Mouse (Mus musculus): ENCODE measurements around the gene Pcp4l1.
A peak's percentile ranks its signal among the peaks of the same experiment; 100 is the strongest.
"Not testable (repeated sequence)": the region's sequence is repeated elsewhere in the genome, so short reads cannot be mapped to it uniquely, and the experiment has no call there.

Gene Pcp4l1

DNA sequence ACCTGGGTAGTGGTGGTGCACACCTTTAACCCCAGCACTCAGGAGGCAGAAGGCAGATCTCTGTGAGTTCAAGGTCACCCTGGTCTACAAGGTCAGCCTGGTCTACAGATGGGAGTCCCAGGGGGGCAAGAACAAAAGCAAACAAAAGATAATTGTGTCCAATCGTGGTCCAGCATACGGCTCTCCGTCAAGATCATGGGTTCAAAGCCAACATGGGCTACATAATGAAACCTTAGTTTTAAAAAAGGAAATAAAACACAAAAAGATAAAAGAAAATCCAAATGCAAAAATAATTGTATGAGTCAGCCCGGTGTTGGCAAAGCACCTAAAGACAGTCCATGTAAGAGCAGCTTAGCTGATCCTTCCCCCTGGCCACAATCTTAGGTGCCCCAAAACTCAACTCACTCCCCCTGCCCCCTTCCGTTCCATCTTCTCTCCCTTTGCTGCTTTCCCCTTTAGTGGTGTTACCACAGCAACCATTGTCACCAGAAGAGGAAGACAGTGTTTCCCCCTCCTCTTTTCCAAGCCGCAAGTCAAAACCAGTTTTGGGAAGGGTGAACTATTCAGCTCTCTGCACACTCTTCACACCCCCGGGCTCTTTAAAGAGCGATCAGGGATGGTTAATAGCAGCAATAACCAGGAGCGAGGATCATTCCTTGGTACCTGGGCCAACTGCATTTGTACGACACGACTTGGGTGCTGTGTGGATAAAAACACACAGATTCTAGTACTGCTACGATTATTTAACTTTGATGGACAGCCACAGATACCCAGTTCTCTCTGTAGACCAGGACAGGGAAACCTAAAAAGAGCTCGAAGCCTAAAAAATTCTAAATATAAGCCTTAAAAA lies 8.0 kb downstream of the Pcp4l1 start:
- DNase-seq (ENCODE audit: low read depth) = peak; percentile 50

DNA sequence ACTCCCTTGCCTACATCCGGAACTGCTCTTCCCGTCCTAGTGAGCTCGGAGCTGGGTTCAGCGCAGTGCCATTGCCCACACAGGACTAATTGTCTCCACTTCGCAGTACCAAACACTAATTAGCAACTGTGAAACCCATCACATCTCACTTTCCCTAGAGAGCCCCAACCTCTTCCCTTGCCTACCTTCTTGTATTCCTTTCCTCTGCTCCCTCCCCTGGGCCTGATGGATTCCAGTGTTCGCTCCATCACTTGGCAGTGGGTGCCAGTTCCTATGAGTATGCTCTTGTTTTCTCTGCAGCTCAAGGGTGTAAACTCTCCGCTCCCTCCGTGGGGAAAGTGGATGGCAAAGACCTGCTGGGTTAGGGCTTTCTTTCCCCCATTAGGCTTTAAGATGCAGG lies 10.4 kb downstream of the Pcp4l1 start:
- DNase-seq (ENCODE audit: low read depth) = no peak

DNA sequence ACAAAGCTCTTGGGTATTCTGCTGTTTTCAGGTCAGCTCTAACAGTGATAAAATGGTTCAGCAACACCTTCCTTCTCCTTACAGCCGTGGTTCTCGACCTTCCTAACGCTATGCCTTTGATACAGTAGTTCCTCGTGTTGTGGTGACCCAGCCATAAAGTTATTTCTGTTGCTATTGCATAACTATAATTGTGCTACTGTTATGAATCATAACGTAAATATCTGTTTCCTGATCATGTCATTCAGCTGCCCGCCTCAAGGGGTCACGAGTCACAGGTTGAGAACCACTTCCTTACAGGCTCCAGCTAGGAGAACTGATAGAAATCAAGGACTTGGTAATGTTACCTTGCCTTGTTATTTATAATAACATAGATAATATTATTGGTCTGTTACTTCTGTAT lies 11.8 kb downstream of the Pcp4l1 start:
- DNase-seq (ENCODE audit: low read depth) = peak; percentile 95

DNA sequence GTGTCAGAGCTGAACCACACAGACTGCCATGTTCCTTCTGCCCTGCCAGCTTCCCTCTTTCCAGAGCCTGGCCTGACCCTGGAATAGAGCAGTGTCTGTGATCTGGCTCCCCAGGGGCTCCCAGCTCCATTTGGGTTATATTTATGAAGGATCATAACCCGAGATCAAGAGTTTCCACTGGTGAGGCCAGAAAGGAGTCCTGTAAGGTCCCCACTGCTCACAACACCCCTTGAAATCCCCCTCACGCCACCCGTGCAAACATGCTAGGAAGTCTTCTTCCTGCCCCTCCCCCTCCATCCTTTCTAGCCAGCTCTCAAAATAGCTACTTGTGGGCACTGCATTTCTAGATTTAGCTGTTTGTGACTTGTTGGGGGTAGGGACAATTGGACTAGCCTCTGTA lies 12.4 kb downstream of the Pcp4l1 start:
- DNase-seq (ENCODE audit: low read depth) = peak; percentile 49

DNA sequence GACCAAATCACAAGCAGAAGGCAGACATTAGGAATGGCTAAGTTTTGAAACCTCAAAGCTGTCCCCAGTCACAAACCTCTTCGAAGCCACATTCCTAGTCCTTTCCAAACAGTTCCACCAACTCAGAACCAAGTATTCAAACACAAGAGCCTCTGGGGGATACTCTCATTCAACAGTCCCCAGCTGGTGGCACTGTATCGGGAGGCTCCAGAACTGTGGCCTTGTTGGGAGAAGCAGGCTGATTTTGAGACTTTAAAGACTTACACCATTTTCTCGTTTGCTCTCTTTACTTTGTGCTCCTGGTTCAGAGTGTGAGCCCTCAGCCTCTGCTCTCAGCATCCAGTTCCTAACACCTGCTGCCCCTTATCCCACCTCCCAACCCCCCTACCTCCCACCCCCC lies 13.0 kb downstream of the Pcp4l1 start:
- no peak for DNase-seq (ENCODE audit: low read depth)

DNA sequence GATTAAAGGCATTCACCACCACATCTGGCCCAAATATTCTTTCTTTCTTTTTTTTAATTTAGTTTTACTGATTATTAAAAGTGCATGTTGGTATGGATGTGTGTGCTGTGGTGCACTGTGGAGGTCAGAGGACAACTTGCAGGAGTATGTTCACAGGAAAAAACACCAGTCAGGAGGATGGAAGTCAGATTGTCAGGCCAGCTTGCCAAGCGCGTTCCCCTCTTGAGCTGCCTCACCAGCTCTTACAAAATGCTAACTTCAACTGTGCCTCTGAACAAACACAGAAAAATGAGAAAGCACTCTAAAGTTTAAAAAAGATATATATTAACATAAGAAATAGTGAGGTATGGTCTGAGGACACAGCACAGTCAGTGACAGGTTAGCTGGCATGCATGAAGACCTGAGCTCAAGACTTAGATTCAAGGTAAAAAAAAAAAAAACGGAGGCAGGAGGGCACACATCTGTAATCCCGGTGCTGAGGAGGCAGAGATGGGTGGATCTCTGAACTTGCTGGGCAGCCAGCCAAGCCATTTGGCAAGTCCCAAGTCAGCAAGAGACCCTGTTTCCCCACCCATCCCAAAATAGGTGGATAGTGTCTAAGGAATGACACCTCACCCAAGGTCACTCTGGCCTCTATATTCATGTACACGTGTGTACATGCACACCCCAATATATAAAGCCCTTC lies 16.4 kb downstream of the Pcp4l1 start:
- DNase-seq (ENCODE audit: low read depth) = peak; percentile 52

DNA sequence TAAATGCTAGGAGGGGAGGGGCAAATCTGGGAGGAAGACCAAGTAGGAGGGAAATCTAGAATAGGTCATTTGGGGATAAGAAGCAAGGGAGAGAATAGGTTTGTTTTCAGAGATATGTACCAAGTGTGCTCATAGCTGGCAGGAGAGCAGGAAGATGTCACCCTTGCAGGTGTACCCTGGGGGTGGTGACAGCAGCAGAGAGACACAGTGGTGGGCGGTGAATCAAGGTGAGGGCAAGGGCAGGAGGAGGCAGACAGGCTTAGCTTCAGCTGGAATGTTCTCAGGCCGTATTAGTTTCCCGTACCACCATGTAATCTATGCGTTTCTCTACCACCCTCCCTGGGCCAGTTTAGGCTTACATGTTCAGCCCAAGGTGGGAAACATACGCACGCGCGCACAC lies 23.3 kb downstream of the Pcp4l1 start:
- no peak for DNase-seq (ENCODE audit: low read depth)

DNA sequence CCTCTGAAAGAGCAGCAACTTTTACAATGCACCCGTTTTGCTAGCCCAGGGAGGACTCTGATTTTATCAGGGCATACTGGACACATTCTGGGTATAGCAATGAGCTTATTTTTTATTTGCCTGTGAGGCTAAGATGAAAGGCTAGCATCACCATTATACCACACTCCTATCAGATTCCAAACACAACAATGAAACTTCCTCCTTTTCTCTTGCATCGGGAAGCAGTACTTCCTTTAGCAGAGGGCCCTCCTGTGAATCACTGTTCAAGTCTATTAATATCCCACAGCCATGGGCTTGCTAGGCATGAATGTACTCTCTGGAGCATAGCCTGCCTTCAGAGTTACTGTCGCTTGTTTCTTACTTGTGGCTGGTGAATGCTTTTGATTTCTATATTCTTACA lies 24.9 kb downstream of the Pcp4l1 start:
- DNase-seq (ENCODE audit: low read depth) = peak; percentile 85

DNA sequence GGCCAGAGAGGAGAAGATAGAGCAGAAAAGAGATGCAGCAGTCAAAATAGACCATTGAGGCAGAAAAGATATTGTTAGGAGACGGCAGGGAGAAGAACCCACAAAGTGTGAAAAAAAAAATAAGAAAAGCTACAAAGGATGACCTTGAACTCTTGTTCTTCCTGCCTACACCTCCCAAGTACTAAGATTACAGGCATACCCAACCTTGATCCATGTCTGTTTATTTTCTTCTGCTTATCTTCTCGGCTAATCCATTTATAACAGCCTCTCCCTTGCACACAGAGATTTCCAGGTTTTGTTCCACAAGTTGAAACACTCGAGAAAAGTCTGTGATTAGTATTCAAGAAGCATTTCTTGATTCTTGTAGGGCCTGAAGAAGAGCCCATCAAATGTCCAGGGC lies 26.2 kb downstream of the Pcp4l1 start:
- DNase-seq (ENCODE audit: low read depth) = no peak

DNA sequence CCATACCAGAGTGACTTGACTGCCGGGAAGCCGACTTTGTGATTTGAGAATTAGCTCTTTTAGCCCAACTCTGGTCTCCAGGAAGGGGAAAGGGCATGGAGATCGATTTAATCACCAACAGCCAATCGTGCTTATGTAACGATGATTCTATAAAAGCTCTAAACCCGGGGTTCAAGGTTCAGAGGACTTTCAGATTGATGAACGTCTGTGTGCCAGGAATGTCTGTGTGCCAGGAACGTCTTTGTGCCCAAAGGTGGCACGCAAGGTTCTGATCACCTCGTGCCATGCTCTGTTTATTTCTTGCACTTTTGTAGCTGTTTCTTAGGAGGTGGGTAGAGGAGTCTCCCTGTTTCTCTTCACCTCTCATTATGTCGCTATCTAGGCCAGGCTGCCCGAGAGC lies 27.2 kb downstream of the Pcp4l1 start:
- no peak for DNase-seq (ENCODE audit: low read depth)

DNA sequence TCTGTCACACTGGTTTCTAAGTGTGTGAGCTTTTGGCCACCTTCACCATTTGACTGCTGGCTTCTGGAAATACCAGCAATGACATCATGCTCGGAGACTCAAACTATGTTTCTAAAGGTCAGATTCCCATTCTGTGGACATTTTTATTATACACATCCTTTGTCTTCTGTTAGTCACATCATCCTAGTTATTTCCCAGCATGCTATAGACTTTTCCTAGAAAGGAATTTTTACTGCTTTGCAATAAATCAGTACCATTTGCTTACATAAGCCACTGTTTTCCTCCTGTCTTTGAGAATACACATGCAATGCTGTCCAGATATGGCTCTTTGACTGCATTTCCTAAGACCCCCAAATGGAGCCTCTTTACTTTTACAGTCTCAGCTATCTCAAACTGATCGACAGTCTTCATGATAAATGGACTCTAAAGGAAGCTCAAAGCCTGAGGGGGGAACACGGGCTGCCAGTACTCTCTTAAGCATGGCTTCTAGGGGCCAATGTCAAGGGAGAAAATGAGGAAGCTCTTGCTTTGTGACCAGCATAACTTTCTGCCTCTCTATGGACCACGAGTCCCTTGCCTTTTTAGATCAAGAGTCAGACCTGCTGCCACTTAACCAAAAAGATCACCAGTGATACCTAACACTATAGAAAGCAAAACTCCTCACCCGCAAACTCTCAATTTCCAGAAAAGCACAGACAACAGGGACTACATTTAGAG lies 30.3 kb downstream of the Pcp4l1 start:
- DNase-seq (ENCODE audit: low read depth) = no peak

DNA sequence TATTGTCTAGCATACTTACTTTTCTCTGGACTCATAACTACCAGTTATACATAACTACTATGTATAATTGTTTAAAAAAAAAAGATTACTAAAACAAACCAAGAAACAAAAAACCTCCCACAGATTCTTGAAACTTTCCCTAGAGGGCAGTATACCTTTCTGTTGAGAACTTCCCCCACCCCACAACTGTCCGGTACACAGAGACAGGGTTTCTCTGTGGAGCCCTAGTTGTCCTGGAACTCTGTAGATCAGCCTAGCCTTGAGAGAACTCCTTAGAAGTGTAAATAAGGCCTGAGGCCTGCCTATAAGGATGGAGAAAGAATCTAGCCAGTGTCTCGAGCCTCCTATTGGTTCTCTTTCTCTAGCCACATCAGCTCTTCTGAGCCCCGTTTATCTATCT lies 31.8 kb downstream of the Pcp4l1 start:
- peak; percentile 60 for DNase-seq (ENCODE audit: low read depth)

DNA sequence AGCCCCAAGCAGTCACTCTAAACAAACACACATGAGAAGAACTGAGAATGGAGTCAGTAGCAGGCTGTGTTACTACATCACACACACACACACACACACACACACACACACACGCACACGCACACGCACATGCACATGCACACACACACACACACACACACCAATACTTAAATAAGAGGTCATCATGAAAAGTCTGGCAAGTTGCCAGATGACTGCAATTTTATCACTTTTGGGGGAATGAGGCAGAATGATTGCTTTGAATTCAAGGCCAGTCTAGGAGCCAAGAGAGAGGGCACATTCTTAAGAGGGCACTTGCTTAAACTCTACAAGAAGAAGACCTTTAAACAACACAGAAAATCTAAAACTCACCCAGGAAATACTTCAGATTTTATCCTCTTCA lies 33.5 kb downstream of the Pcp4l1 start:
- DNase-seq (ENCODE audit: low read depth) = no peak

DNA sequence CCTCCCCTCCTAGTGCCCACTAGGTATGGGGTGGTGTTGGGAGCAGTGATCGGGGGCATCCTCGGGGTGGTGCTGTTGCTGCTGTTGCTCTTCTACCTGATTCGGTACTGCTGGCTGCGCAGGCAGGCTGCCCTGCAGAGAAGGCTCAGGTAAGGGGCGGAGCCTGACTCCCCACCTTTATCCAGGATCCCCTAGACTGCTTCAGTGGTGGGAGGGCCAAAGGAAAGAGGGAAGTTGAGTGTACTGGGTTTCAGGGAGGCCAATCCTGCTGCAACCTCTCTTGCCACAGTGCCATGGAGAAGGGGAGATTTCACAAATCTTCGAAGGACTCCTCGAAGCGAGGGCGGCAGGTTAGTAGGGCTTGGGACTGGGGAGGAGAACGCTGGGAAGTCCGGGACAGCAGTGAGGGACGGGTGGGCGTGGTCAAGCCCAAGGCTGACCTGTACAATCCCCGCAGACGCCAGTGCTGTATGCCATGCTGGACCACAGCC lies 36.5 kb downstream of the Pcp4l1 start:
- DNase-seq (ENCODE audit: low read depth) = no peak

DNA sequence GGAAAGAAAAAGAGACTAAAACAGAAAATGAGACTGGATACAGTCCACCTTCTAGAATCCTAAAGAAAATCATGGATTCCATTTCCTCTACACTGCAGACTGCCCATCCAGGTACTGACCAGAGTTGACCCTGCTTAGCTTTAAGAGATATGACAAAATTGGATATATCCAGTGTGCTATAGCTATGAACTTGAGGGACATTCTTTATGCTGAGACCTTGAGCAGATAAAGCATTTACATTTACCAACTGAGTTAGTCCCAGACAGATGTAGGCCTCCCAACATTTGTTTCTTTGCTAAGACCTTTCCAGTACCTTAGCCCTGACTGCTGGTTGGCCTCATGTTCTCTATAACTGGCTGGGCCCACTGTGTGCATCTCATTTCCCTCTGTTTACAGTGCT lies 38.1 kb downstream of the Pcp4l1 start:
- DNase-seq (ENCODE audit: low read depth) = no peak

DNA sequence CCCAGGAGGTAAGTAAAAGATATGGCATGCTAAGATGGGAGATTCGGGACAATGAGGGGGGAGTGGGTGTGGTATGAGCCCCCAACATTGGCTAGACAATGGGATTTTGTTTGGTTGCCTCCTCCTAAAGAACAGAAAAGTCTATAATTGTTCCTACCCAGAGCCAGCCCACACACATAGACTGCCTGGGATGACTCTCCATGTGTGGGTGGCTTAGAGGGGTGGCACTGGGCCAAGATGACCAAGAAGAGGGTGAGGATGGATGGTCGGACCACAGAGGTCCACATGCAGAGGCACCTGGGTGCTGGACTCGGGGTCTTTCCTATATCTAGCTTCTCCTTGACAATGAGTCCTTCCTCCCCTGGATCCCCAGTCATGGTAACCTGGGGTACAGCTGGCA lies 39.4 kb downstream of the Pcp4l1 start:
- no peak for DNase-seq (ENCODE audit: low read depth)

DNA sequence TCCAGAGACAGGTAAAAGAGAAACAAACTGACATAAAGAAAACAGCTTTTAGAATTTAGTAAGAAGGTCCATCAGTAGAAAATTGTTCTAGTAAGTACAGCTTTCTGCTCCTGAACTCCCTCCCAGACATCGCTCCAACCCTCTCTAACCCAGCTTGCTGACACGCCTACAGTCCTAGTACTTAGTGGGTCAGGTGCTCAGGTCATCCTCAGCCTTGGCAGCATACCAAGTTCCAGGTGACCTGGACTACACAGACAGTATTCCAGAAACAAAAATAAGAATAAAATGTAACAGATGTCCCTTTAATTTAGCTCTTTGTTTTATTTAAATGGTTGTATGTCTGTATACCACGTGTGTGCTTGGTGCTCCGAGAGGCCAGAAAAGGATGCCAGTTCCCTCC lies 44.1 kb downstream of the Pcp4l1 start:
- no peak for DNase-seq (ENCODE audit: low read depth)

DNA sequence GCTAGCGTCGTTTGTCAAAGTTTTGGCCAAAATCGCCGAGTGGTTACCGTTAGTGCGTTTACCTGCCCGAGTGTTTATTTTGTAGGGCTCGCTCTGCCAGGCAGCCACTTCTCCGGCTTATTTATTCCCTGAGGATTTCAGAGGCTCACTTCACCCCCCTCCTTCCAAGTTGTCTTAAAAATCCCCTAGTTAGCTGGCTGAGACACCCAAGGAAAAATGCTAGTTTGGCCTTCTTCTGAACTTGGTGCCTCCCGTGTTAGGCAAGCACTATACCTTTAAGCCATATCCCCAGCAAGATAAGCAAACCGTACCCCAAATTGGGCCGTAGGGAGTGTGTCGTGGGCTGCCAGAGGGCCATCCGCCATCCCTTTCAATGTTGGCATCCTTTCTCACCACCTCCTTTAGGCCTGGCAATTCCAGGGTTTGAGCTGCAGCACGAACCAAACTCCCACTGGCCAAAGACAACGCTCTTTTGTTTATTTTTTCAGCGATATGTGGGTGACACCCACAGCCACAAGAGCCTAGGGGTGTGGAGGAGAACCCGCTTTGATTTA lies 45.2 kb downstream of the Pcp4l1 start:
- DNase-seq (ENCODE audit: low read depth) = peak; percentile 22

DNA sequence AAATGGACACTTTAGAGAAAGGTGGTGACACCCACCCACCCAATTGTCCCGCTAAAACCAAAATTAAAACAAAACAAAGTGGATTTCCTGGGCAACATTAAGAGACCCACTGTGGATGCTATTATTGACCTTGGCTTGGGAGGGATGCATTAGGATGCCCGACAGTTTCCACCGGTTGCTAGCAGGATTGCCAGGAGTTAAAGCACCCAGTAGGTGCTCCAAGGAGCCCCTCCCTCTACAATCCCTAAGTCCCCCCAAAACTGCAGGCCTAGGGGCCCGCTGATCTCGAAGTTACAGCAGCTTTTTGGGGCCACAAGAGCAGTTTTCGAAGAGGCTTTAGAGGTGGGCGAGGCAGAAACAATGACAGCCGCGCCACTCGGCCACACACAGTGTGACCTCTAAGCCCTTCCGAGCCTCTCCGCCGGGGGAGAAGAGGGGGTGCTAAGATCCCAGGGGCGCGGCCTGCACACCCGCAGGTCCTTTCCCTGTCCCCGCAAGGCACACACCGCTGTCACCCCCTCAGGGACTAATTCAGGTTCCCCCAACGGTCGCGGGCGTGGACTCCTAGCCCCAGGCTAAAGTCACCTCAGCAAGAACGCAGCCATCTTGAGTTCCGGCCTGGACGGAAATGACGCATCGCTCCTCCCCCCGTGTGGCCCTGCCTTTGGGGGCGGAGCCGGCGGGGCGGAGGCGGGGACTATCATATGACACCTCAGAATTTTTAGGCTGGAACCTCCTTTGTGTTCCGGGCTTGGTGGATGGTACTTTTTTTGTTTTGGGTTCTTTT lies 45.9 kb downstream of the Pcp4l1 start, which contains the start of the genes Sdhc and Mpz:
Sdhc (minus strand) TSS at position 630 of the 787 bp plus-strand sequence.
Mpz (plus strand) TSS at position 738 of the 787 bp plus-strand sequence.
- DNase-seq (ENCODE audit: low read depth) = peak; percentile 96

DNA sequence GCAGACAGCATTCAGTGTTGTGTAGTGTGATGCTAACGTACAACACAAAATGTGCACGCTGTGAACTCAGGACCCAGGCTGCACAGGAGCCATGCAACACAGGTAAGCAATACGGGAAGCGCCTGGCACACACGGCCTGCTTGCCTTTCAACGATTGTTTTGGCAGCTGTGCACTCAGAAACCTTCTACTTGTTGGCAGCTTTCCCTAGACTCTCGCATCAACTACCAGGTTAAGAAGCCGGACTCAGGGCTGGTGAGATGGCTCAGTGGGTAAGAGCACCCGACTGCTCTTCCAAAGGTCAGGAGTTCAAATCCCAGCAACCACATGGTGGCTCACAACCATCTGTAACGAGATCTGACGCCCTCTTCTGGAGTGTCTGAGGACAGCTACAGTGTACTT lies 53.1 kb downstream of the Pcp4l1 start:
- DNase-seq (ENCODE audit: low read depth) = not testable (repeated sequence)

DNA sequence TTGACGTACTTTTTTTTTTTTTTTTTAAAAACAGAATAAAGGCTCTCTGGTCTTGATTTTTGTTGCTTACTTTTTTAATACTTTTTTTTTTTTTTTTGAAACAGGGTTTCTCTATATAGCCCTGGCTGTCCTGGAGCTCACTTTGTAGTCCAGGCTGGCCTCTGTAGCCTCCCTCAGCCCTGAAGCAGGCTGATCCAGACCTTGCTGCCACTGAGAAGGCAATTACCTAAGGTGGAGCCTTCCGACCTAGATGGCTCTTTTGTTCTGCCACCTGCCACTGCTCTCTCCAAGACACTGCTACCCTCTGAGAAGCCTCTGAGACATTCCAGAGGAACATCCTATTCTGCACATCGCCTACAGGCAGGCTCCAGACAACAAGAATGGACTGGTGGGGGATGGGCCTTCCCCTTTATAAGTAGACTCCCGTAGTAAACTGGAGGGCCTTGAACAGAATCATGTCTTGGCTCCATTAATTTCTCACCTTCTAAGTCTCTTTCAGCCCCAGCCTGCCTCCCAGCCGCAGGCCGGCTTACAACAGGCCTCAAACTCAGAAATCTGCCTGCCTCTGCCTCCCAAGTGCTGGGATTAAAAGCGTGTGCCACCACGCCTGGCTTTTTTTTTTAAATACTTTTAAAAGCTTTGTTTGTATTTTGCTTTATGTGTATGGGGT lies 58.4 kb downstream of the Pcp4l1 start:
- DNase-seq (ENCODE audit: low read depth) = not testable (repeated sequence)
